Mouse (Mus musculus) liver, embryonic 18 days (tissue): Measurements from ENCODE around the gene Eef1akmt3. TPM values are rescaled to one million over a fixed set of nuclear protein-coding genes. Genes with fewer than 3 reads are reported as not detected.

Experiments
- polyA plus RNA-seq: library from polyadenylated mRNA; depleted of rRNA; stranded (reverse); fragments of >200 nt; gene quantifications from 2 replicates; pipeline ENCODE4 v1.2.3, GENCODE M21; 2012; rRNA removed

The Eef1akmt3 gene
- polyA plus RNA-seq: 0.41 and 0.49 TPM in 2 replicates

DNA sequence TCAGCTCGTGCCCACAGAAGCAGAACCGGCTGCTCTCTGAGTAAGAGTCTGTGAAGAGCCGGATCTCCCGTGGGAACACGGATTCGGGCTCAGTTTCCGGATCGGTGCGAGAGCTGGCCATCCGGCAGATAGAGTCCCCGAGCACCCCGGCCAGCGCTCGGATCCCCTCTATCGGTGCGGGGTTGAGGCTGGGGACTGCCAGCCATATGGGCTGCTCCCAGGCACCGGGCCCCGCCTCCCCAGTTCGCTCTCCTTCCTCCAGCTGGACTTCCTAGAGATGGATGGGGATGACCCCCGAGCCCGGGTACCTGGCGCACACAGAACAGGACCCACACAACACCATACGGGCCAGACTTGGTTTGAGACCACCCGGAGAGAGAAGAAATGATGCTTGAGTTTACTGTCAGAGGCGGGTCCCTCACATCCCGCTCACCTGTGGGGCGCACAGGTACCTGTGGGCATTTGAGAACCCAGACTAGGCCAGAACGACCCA lies at the start of gene Eef1akmt3, which contains the start of gene Mettl1:
TSS of gene Eef1akmt3 (minus strand) at position 240 of the 493 bp plus-strand sequence.
TSS of gene Mettl1 (plus strand) at position 141 of the 493 bp plus-strand sequence.

DNA sequence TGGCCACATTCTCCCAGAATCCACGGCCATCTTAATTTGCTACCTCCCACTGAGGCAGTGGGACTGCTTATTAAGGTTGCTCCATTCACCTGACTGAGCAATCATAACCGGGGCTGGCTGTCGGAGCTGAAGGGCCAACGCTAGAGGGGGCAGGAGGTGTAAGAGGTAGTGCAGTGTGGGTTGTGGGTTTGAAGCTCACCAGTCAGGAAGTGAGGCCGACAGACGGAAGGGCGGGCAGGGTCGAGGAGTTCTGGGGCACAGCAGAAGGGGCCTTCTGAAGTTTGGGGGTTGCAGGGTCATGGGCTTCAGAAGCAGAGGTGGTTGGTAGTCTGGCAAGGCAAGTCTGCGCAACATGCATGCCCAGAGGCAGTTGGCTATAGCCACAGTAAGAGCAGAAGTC lies 33.8 kb upstream of the Eef1akmt3 start, which contains the start of gene Agap2:
TSS of gene Agap2 (plus strand) at position 205 of the 400 bp plus-strand sequence.

DNA sequence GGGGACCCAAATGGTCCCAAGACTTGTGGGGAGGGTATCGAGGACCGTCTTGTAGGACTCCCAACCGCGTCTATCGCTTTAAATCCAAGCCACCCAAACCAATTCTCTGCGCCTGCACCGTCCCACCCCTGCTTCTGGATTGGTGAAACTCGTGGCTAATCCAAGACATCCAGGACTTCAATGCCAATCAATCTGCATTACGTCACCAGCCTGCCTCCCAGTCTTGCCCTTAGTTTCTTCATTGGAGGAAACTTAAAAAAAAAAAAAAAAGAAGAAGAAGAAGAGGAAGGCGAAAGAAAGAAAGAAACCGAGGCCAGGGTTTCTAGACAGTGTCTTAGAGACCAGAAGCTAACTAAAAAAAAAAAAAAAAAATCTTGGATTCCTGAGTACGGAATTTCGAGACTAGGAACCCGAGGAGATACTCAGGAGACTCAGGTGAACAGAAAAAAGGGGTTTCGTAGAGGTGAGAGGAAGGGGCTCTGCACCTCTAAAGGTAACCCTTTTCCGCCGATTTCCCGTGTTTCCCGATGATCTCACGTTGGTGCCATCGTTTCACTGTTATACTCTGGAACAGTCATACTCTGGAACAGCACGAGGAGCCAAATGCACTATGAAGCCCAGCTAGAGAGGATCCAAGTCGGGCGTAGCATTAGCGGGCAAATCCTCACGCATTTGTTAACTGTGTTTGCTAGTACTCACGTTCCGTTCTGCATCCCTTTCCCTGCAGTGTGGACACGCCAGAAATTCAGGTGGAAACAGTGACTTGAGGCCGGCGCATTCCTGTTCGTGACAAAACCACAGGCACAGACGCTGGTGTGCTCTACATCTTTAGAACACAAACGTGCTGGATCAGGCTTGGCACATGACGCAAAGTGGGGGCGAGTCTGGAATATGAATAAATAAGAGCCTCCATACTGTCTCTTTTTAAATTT lies 29.1 kb upstream of the Eef1akmt3 start, which contains the start of gene Tspan31:
TSS of gene Tspan31 (minus strand) at position 75 of the 932 bp plus-strand sequence.

DNA sequence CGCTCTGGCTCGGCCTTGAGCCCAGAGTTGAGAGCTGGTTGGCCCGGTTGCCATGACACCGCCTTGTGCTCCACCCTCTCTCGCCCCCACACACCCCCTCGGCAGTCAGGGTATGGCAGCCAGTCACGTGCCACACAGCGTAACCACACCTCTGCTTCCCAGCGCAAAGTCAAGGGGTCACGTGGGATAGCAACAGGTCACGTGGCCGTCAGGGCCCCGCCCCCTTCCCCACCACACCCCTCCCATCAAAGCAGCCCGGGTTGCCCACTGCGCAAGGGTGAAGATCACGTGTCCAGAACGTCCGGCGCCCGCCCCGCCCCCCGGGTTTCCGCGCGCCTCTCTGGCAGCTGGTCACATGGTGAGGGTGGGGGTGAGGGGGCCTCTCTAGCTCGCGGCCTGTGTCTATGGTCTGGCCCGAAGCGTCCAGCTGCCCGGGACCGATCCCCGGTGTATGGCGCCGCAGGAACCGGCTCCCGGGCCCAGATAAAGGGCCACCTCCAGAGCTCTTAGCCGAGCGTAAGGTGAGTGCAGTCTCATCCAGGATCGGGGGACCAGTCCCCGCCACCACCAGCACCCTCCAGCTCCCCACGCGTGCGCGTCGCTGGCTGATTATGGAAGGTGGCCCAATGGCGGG lies 22.0 kb upstream of the Eef1akmt3 start, which contains the start of gene Cdk4:
TSS of gene Cdk4 (plus strand) at position 296 of the 634 bp plus-strand sequence.

DNA sequence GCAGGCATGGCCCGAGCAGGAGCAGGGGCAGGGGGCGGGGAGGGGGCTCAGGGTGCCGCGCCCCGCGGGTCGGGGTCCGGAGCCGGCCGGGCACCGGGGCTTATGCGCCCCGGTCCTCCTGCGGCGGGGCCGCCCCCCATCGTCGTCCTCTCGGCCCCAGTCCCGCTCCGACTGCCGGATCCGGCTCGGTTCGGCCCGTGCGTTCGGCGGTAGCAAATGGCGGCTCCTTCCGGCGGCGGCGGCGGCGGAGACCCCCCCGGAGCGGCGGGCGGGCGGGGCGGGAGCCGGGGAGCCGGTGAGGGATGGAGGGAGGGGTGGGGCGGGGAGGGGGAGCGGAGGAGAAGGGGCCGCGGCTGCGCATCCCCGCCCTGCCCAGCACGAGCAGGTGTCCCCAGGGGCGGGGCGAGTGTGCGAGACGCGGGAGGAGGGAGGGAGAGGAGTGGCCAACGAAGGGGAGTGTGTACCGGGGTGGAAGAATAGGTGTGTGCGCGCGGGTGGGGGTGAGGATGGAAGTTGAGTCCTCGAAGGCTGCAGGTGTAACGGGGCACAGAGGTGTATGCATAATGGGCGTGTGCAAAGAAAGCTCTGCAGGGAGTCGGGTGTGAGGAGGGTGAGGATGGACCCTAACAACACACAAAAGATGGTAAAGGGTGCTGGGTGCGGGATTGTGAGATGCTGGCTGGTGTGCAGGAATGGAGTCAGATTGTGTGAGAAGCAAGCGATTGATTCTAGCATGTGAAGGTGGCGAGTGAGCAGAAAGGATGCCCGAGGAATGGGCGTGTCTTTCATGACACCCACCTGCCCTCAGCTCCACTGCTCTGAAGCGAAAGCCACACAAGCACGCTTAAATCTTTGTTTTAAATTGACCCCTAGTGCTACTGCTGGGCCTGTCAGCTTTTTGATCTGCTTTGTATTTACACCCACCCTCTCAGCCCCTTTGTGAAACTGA lies 18.9 kb upstream of the Eef1akmt3 start, which contains the start of gene March9:
TSS of gene March9 (minus strand) at position 217 of the 949 bp plus-strand sequence.

DNA sequence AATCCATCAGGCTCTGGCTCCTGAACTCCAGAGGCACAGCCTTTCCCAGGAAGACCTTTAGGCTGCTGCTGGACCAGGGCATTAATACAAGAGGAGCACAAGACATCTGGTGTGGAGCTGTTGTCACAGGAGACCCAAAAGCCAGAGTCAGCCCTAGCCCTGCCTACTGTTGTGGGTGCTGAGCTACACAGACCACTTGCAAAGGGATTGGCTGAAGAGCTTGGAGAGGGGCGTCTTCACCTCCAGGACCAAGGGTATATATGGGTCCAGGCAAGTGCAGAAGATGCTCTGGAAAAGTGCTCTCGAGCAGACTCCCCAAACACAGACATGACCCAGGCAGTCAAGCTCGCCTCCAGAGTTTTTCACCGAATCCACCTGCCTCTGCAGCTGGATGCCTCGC lies 6.6 kb upstream of the Eef1akmt3 start, which contains the start of gene Cyp27b1:
TSS of gene Cyp27b1 (plus strand) at position 297 of the 400 bp plus-strand sequence.

DNA sequence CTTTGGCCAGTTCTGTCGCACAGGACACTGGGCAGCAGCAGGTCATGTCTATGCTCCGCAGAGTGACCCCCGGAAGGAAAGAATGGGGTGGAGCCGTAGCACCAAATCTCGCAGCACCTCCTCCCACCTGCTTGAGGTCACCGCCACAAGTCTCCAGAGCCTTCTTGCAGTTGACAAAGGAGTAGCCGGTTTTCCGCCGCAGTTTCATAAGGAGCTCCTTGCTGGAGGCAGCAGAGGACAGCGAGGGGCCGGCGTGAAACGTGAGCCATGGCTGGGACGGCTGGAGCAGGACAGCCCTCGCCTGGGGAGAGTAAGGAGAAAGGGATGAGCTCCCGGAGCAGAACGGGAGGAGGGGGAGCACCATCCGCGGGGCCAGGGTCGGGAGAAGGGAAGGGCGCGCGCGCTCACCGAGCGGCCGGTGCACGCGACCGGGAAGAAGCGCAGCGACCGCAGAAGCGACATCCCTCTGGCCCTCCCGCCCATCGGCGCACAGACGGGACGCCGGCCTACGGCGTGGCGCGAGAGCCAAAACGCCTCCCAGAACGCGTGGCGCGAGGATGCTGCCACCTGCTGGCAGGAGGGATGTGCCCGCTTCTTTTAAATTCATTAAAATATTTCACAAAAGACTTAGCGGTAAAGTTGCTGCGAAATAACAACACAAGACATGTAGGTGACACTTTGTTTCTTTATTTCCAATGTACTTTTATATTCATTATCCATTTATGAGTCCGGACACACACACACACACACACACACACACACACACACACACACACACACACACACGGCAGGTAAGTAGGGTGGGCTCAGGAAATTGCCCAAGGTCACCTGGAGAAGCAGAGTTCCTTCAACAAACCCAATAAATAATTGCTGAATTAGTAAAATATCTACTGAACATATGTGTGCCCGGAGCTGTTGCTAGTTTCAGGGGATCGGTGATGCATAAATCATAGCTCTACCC lies 10.7 kb downstream of the Eef1akmt3 start, which contains the start of gene Tsfm:
TSS of gene Tsfm (minus strand) at position 505 of the 961 bp plus-strand sequence.

DNA sequence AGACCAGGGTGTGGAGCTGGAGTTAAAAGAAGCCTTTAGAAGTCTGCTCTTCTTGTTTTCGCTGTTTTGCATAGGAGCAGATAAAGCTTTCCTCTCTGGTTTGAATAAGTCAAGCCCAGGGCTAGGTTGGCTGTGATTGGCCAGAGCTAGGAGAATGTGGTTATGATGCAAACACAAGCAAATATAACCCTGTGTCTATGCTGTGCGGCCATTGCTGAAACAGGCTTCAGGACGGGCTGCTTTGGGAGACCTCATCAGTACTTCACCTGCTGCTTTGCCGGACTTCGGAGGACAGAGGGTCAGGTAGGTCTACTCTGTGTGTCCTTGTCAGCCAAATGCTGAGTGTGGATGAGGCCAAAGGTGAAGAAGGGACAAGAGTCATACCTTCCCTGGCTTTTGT lies 40.8 kb downstream of the Eef1akmt3 start, which contains the start of gene Avil:
TSS of gene Avil (plus strand) at position 181 of the 400 bp plus-strand sequence.

Other genes starting within 250 kb of the Eef1akmt3 start
- gene Atp23, start 140.2 kb downstream of the Eef1akmt3 start, polyA plus RNA-seq: 4.3 and 5.2 TPM in 2 replicates
- gene Ctdsp2, start 62.8 kb downstream of the Eef1akmt3 start, polyA plus RNA-seq: 19.6 and 22.6 TPM in 2 replicates
- gene Avil, start 40.8 kb downstream of the Eef1akmt3 start, polyA plus RNA-seq: 0.02 TPM in 2 replicates
- 20.5 and 23.7 TPM in 2 replicates for gene Tsfm, start 10.7 kb downstream of the Eef1akmt3 start, polyA plus RNA-seq
- gene Mettl1, start 99 bp downstream of the Eef1akmt3 start, polyA plus RNA-seq: 11.1 and 12.2 TPM in 2 replicates
- gene Cyp27b1, start 6.7 kb upstream of the Eef1akmt3 start, polyA plus RNA-seq: 0.08 and 0.10 TPM in 2 replicates
- gene March9, start 18.7 kb upstream of the Eef1akmt3 start, polyA plus RNA-seq: 0.23 and 0.24 TPM in 2 replicates
- gene Cdk4, start 22.0 kb upstream of the Eef1akmt3 start, polyA plus RNA-seq: 175 and 191 TPM in 2 replicates
- gene Tspan31, start 28.8 kb upstream of the Eef1akmt3 start, polyA plus RNA-seq: 73.1 and 76.9 TPM in 2 replicates
- 2.3 and 3.2 TPM in 2 replicates for gene Agap2, start 33.8 kb upstream of the Eef1akmt3 start, polyA plus RNA-seq
- 48.7 and 52.7 TPM in 2 replicates for gene Os9, start 79.6 kb upstream of the Eef1akmt3 start, polyA plus RNA-seq
- 21.1 and 27.0 TPM in 2 replicates for gene B4galnt1, start 123.7 kb upstream of the Eef1akmt3 start, polyA plus RNA-seq
- 3.8 and 4.2 TPM in 2 replicates for gene Slc26a10, start 139.1 kb upstream of the Eef1akmt3 start, polyA plus RNA-seq
- 5.2 and 6.2 TPM in 2 replicates for gene Arhgef25, start 148.6 kb upstream of the Eef1akmt3 start, polyA plus RNA-seq
- gene Dtx3, start 154.2 kb upstream of the Eef1akmt3 start, polyA plus RNA-seq: 25.7 and 36.5 TPM in 2 replicates
- gene Pip4k2c, start 170.1 kb upstream of the Eef1akmt3 start, polyA plus RNA-seq: 15.5 and 18.1 TPM in 2 replicates
- gene Kif5a, start 221.8 kb upstream of the Eef1akmt3 start, polyA plus RNA-seq: 0.13 TPM in 2 replicates
- 57.1 and 59.5 TPM in 2 replicates for gene Dctn2, start 224.9 kb upstream of the Eef1akmt3 start, polyA plus RNA-seq
- 6.1 and 8.2 TPM in 2 replicates for gene Mbd6, start 247.5 kb upstream of the Eef1akmt3 start, polyA plus RNA-seq